Mouse (Mus musculus): ENCODE measurements at regions not wholly inside any gene's neighbourhood (a gene's known extent, or its start where the extent isn't known, plus 50 kb on each side); places are given as distances from the start of the nearest gene placed in this dataset.

- H3K27ac ChIP-seq (ENCODE audit: low read length), result no peak overlapping the region
Observed at GRCm38 (mm10) chr5:49788494-49789160, 263.9 kb upstream of the Kcnip4 start.

GRCm38 (mm10) chr5:49783728-49784127, 259.0 kb upstream of the Kcnip4 start:
- H3K9me3 ChIP-seq (ENCODE audit: low read length), result no peaks in the 10 kb centered on the region
- ATAC-seq (ENCODE audit: low FRiP score, low TSS enrichment), result no peak
- no peaks in the 10 kb centered on the region for H3K36me3 ChIP-seq (ENCODE audit: insufficient read depth, low read length)
- no peak overlapping the region for H3K4me3 ChIP-seq (ENCODE audit: low read length)
- no peak overlapping the region for H3K27ac ChIP-seq (ENCODE audit: low read length)
- H3K4me1 ChIP-seq (ENCODE audit: insufficient read depth, low read length), result no peaks in the 10 kb centered on the region
- no peak overlapping the region for H3K4me2 ChIP-seq (replicated peaks; ENCODE audit: low read depth, low read length)
- no peaks in the 10 kb centered on the region for H3K27me3 ChIP-seq (ENCODE audit: insufficient read depth, low read length)
- 73% methylated on average over 3 of the region's 3 CpGs for WGBS
- H3K9ac ChIP-seq (replicated peaks; ENCODE audit: low read length), result no peak overlapping the region

More at GRCm38 (mm10) chr5:49788494-49789160, 263.9 kb upstream of the Kcnip4 start:
- WGBS, result 81% methylated on average over 11 of the region's 11 CpGs
- Histone ChIP-seq H3K4me1 (ENCODE audit: insufficient read depth, low read length) (no peaks in the 10 kb centered on the region), H3K27me3 (ENCODE audit: insufficient read depth, low read length) (no peaks in the 10 kb centered on the region), H3K9me3 (ENCODE audit: low read length) (no peaks in the 10 kb centered on the region), H3K36me3 (ENCODE audit: insufficient read depth, low read length) (no peaks in the 10 kb centered on the region), H3K9ac (replicated peaks; ENCODE audit: low read length) (no peak overlapping the region), H3K4me2 (replicated peaks; ENCODE audit: low read depth, low read length) (no peak overlapping the region), H3K4me3 (ENCODE audit: low read length) (no peak overlapping the region)
- ATAC-seq (ENCODE audit: low FRiP score, low TSS enrichment), result no peak

GRCm38 (mm10) chr5:49761054-49761453, 236.3 kb upstream of the Kcnip4 start:
- no peak for ATAC-seq (ENCODE audit: low FRiP score, low TSS enrichment)
- Histone ChIP-seq H3K4me2 (replicated peaks; ENCODE audit: low read depth, low read length) (no peak overlapping the region), H3K9ac (replicated peaks; ENCODE audit: low read length) (no peak overlapping the region), H3K36me3 (ENCODE audit: insufficient read depth, low read length) (no peaks in the 10 kb centered on the region), H3K4me3 (ENCODE audit: low read length) (no peak overlapping the region), H3K4me1 (ENCODE audit: insufficient read depth, low read length) (no peaks in the 10 kb centered on the region), H3K27ac (ENCODE audit: low read length) (no peak overlapping the region), H3K27me3 (ENCODE audit: insufficient read depth, low read length) (no peaks in the 10 kb centered on the region), H3K9me3 (ENCODE audit: low read length) (no peaks in the 10 kb centered on the region)
- 82% methylated on average over 4 of the region's 4 CpGs for WGBS

- Histone ChIP-seq H3K27me3 (ENCODE audit: insufficient read depth, low read length) (no peaks in the 10 kb centered on the region), H3K4me1 (ENCODE audit: insufficient read depth, low read length) (no peaks in the 10 kb centered on the region), H3K9me3 (ENCODE audit: low read length) (no peaks in the 10 kb centered on the region), H3K4me2 (replicated peaks; ENCODE audit: low read depth, low read length) (no peak overlapping the region), H3K27ac (ENCODE audit: low read length) (no peak overlapping the region), H3K9ac (replicated peaks; ENCODE audit: low read length) (no peak overlapping the region), H3K4me3 (ENCODE audit: low read length) (no peak overlapping the region), H3K36me3 (ENCODE audit: insufficient read depth, low read length) (no peaks in the 10 kb centered on the region)
- 87% methylated on average over 1 of the region's 1 CpGs for WGBS
- ATAC-seq (ENCODE audit: low FRiP score, low TSS enrichment), result no peak
Observed at GRCm38 (mm10) chr5:49755531-49755930, 230.8 kb upstream of the Kcnip4 start.

GRCm38 (mm10) chr5:49712607-49713006, 187.9 kb upstream of the Kcnip4 start:
- no peaks in the 10 kb centered on the region for H3K9me3 ChIP-seq (ENCODE audit: low read length)
- no peak overlapping the region for H3K4me3 ChIP-seq (ENCODE audit: low read length)
- H3K4me2 ChIP-seq (replicated peaks; ENCODE audit: low read depth, low read length), result no peak overlapping the region
- WGBS, result 64% methylated on average over 1 of the region's 1 CpGs
- ATAC-seq (ENCODE audit: low FRiP score, low TSS enrichment), result no peak
- no peaks in the 10 kb centered on the region for H3K4me1 ChIP-seq (ENCODE audit: insufficient read depth, low read length)
- H3K36me3 ChIP-seq (ENCODE audit: insufficient read depth, low read length), result no peaks in the 10 kb centered on the region
- H3K27me3 ChIP-seq (ENCODE audit: insufficient read depth, low read length), result no peaks in the 10 kb centered on the region
- H3K9ac ChIP-seq (replicated peaks; ENCODE audit: low read length), result no peak overlapping the region
- no peak overlapping the region for H3K27ac ChIP-seq (ENCODE audit: low read length)

- Histone ChIP-seq H3K27me3 (ENCODE audit: insufficient read depth, low read length) (no peaks in the 10 kb centered on the region), H3K9me3 (ENCODE audit: low read length) (no peaks in the 10 kb centered on the region), H3K4me3 (ENCODE audit: low read length) (no peak overlapping the region), H3K36me3 (ENCODE audit: insufficient read depth, low read length) (no peaks in the 10 kb centered on the region), H3K4me2 (replicated peaks; ENCODE audit: low read depth, low read length) (no peak overlapping the region), H3K27ac (ENCODE audit: low read length) (no peak overlapping the region), H3K4me1 (ENCODE audit: insufficient read depth, low read length) (no peaks in the 10 kb centered on the region), H3K9ac (replicated peaks; ENCODE audit: low read length) (no peak overlapping the region)
- WGBS, result 81% methylated on average over 4 of the region's 4 CpGs
- no peak for ATAC-seq (ENCODE audit: low FRiP score, low TSS enrichment)
Observed at GRCm38 (mm10) chr5:49682156-49682555, 157.4 kb upstream of the Kcnip4 start.

GRCm38 (mm10) chr5:49681514-49681913, 156.8 kb upstream of the Kcnip4 start:
- 80% methylated on average over 2 of the region's 2 CpGs for WGBS
- H3K36me3 ChIP-seq (ENCODE audit: insufficient read depth, low read length), result no peaks in the 10 kb centered on the region
- no peak overlapping the region for H3K4me3 ChIP-seq (ENCODE audit: low read length)
- no peak overlapping the region for H3K9ac ChIP-seq (replicated peaks; ENCODE audit: low read length)
- no peaks in the 10 kb centered on the region for H3K4me1 ChIP-seq (ENCODE audit: insufficient read depth, low read length)
- no peak overlapping the region for H3K27ac ChIP-seq (ENCODE audit: low read length)
- no peak for ATAC-seq (ENCODE audit: low FRiP score, low TSS enrichment)
- no peak overlapping the region for H3K4me2 ChIP-seq (replicated peaks; ENCODE audit: low read depth, low read length)
- no peaks in the 10 kb centered on the region for H3K9me3 ChIP-seq (ENCODE audit: low read length)
- H3K27me3 ChIP-seq (ENCODE audit: insufficient read depth, low read length), result no peaks in the 10 kb centered on the region

GRCm38 (mm10) chr5:49675885-49676284, 151.2 kb upstream of the Kcnip4 start:
- Histone ChIP-seq H3K27me3 (ENCODE audit: insufficient read depth, low read length) (no peaks in the 10 kb centered on the region), H3K27ac (ENCODE audit: low read length) (no peak overlapping the region), H3K36me3 (ENCODE audit: insufficient read depth, low read length) (no peaks in the 10 kb centered on the region), H3K4me3 (ENCODE audit: low read length) (no peak overlapping the region), H3K4me2 (replicated peaks; ENCODE audit: low read depth, low read length) (no peak overlapping the region), H3K4me1 (ENCODE audit: insufficient read depth, low read length) (no peaks in the 10 kb centered on the region), H3K9ac (replicated peaks; ENCODE audit: low read length) (no peak overlapping the region), H3K9me3 (ENCODE audit: low read length) (no peaks in the 10 kb centered on the region)
- WGBS, result 73% methylated on average over 2 of the region's 2 CpGs
- ATAC-seq (ENCODE audit: low FRiP score, low TSS enrichment), result no peak

- Histone ChIP-seq H3K36me3 (ENCODE audit: insufficient read depth, low read length) (no peaks in the 10 kb centered on the region), H3K4me2 (replicated peaks; ENCODE audit: low read depth, low read length) (no peak overlapping the region), H3K4me1 (ENCODE audit: insufficient read depth, low read length) (no peaks in the 10 kb centered on the region), H3K4me3 (ENCODE audit: low read length) (no peak overlapping the region), H3K27me3 (ENCODE audit: insufficient read depth, low read length) (no peaks in the 10 kb centered on the region), H3K27ac (ENCODE audit: low read length) (no peak overlapping the region), H3K9ac (replicated peaks; ENCODE audit: low read length) (no peak overlapping the region), H3K9me3 (ENCODE audit: low read length) (no peaks in the 10 kb centered on the region)
- no peak for ATAC-seq (ENCODE audit: low FRiP score, low TSS enrichment)
Observed at GRCm38 (mm10) chr5:49665196-49665595, 140.5 kb upstream of the Kcnip4 start.

- no peak overlapping the region for H3K4me3 ChIP-seq (ENCODE audit: low read length)
- 96% methylated on average over 1 of the region's 1 CpGs for WGBS
Observed at GRCm38 (mm10) chr5:49663928-49664327, 139.2 kb upstream of the Kcnip4 start.

More at GRCm38 (mm10) chr5:49663928-49664327, 139.2 kb upstream of the Kcnip4 start:
- H3K27me3 ChIP-seq (ENCODE audit: insufficient read depth, low read length), result no peaks in the 10 kb centered on the region
- no peak for ATAC-seq (ENCODE audit: low FRiP score, low TSS enrichment)
- H3K36me3 ChIP-seq (ENCODE audit: insufficient read depth, low read length), result no peaks in the 10 kb centered on the region
- no peaks in the 10 kb centered on the region for H3K9me3 ChIP-seq (ENCODE audit: low read length)
- H3K27ac ChIP-seq (ENCODE audit: low read length), result no peak overlapping the region
- H3K4me1 ChIP-seq (ENCODE audit: insufficient read depth, low read length), result no peaks in the 10 kb centered on the region
- no peak overlapping the region for H3K9ac ChIP-seq (replicated peaks; ENCODE audit: low read length)
- H3K4me2 ChIP-seq (replicated peaks; ENCODE audit: low read depth, low read length), result no peak overlapping the region

All from kidney, embryonic 16.5 days (tissue).